Mouse (Mus musculus): Measurements from ENCODE around the gene Arhgap30. TPM values are rescaled to one million over a fixed set of nuclear protein-coding genes. Genes with fewer than 3 reads are reported as not detected.

Gene Arhgap30
- polyA plus RNA-seq (2012), result 46.5 and 48.6 TPM in 2 replicates

DNA sequence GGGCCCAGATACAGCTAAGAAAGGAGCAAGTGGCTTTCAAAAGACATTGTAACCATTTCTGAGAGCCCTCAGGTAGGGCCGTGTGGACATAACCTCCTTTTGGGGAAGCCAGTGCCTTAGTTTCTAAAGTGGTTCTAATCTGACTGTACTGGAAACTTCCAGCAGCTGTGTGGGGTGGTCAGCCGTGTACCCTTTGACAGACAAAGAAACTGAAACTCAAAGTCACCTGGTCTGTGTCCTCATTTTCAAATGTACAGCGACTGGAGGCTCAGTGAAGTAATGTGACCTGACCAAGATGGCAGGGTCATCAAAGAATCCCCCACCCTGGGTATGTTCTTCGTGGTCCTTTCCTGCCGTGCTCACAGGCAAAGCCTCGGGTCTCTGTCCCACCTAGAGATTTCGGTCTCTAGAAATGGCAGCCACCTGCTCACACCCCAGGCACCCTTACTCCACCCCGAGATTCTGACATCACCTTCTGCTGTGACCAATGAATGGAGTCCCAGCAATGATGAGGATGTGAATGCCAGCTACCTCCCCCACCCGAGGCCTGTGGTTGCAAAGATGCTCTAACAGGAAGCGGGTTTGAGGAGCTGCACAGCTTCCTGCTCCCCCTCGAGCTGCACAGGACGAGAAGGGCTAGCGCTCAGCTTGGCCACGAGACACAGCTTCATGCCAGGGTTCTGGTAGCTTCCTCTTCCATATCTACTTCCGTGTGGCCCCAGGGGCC, at the start of gene Arhgap30:
Gene Arhgap30 (plus strand): TSS at position 579 of the 727 bp plus-strand sequence.

DNA sequence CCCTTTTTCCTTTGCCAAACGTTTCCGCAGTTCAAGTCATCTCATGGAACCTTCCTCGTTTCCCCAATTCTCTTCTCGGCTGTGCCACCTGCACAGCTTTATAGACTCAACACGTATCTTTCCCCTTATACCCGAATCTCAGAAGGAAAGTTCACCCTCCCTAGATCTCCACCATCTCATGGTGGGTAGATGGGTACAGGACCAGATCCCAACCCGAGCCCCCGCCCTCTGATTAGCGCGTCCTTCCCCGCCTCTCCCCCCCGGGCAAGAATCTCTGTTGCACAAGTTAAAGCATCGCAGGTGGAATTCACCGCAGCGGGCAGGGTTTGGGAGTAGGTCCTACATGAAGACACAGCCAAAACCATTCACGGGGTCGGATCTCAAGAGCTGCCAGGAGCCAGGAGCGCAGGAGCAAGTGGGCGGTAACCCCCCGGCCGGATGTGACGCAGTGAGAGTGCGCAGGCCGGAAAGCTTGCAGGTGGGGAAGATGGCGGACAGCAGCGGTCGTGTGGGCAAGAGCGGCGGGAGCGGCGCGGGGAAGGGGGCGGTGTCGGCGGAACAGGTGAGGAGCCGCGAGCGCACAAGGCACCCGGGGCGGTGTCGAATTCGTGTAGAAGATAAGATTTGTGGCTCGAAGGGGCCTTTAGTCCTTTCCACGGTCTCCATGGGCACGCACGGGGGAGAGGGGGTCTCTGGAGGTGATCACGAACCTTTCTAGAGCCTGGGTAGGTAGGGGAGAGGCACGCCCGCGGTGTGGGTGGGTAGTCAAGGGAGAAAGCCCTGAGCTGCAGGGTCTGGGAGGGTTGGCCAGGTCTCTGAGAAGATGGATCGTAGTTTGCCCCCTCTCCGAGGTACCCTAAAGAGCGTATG, 43.3 kb upstream of the Arhgap30 start, which contains the start of the genes Nit1 and Pfdn2:
Gene Nit1 (minus strand): TSS at position 422 of the 870 bp plus-strand sequence.
Gene Pfdn2 (plus strand): TSS at position 446 of the 870 bp plus-strand sequence.

DNA sequence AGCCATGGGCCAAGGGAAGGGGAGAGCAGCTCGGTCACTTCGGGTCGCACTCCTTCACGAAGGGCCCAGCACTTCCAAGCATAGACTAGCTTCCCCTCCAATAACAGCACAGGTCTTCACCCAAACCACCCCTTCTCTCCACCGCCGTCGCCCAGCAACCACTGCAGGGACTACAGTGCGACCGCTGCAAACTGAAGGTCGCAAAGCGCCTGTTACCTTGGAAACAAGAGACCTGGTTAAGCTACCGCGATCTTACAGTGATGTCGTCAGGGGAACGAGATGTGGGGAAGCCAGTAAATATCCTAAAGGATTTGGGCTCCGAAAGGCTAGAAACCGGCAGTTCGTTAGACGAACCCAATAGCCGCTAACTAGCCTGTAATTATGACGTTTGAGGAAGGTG, 28.1 kb upstream of the Arhgap30 start, which contains the start of gene Klhdc9:
Gene Klhdc9 (minus strand): TSS at position 143 of the 400 bp plus-strand sequence.

DNA sequence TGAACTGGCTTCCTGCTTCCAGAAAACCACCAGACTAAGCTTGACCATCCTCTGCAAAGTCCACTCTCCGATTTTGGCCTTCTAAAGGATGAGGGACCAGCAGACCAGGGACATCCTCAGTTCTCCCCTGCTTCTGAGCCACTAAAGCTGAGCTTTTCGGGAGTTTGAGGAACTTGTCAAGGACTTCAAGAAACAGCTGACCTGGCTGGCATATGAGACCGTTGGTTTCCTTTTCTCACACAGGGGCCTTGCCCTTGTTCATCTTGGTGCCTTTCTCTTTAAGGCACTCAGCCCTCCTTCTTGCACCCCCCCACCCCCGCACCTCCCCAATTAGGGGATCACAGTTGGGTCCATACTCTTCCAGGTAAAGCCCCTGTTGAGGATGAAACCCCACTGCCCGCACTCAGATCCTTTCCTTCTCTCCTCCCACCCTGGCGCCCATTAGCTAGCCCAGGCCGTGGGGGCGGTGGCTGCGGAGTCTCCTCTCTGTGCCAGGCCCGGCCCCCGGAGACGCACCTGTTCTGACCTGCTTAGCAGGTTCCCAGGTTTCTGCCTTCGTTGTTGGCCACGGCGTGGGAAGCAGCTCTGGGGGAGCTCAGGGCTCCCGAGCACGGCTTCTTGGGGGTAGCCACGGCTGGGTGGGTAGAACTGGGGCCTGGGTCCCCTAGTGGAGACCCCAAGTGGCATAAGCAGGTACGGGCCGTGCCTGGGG, 18.8 kb upstream of the Arhgap30 start, which contains the start of gene Nectin4:
Gene Nectin4 (plus strand): TSS at position 255 of the 712 bp plus-strand sequence.

DNA sequence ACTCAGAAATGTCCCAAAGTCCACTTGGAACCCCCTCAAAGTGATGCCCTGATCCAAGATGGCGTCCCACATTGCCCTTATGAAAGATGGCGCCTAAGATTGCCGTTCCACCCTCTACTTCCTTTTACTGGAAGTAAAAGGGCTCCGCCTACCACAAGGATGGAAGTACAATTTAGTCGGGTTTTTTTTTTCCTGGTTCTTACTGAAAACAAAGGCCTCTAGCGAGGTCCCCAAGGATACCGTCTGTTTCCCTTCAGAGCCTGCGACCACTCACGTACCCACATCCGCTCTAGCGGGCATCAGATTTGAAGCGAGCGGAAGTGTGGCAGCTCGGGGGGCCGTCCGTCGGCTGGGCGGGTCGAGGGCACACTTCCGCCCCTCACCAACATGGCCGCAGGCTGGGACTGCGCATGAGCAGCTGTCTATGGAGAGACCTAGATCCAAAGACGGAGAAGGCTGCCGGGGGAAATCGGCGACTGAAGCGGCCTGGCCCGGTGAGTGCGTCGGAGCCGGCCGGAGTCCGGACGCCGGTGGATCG, 22.3 kb downstream of the Arhgap30 start, which contains the start of gene Usf1:
Gene Usf1 (plus strand): TSS at position 367 of the 538 bp plus-strand sequence.

DNA sequence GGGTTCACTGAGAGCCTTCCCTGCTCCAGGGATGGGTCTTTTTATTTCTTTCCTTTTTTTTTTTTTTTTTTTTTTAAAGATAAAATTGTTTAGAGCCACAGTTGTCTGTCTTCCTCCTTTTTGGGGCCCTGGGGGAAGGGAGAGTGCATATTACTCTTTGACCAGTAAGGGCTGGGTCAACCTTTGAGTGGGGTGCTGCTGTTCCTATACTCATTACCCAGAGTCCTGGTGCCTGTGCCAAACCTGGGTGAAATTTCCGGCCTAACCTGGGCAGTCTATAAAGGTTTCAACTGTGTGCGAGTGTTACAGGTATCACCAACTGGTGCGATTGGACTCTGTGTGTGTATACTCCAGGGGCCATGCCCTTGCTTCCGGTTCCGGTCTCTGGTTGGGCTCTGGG, 29.9 kb downstream of the Arhgap30 start, which contains the start of gene Tstd1:
Gene Tstd1 (plus strand): TSS at position 213 of the 400 bp plus-strand sequence.

DNA sequence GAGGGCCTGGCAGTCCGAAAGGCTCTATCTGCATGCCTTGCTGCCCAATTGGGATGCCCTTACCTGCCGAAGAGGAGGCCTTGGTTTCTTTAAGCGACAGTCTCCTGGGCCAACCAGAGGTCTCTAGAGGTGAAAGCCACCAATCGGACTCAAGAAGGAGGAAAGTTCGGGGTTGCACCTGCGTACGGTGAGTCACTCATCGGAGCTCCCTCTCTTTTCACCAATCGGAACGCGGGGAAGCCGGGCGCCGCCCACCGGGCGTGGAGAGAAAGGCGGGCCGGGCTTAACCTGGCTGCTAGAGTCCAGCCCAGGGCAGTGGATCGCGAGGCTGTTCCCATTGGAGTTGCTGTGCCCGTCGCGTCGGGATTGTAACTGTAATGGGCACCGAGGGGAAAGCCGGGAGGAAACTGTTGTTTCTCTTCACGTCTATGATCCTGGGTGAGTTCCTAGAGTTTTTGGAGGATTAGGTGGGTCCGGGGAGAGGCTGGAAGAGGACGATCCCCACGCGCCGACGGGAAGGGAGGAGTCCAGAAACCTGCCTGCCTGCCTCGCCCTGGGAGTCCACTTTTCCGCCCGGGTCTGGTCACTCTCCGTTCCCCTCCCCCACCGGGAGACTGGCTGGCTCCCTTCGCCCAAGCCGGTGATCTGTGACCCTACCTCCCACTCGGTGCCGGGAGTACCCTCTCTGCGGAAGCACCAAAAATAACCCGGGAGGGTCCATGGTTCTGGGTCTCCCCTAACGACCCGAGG, 48.7 kb downstream of the Arhgap30 start, which contains the start of gene F11r:
Gene F11r (plus strand): TSS at position 272 of the 750 bp plus-strand sequence.

Other genes with a start within 250 kb of the Arhgap30 start
- gene Sdhc, start 238.4 kb upstream of the Arhgap30 start, polyA plus RNA-seq (2012), result 115 and 119 TPM in 2 replicates
- gene Mpz, start 238.2 kb upstream of the Arhgap30 start, polyA plus RNA-seq (2012), result 0.57 and 1.1 TPM in 2 replicates
- 23.7 and 26.5 TPM in 2 replicates for gene Pcp4l1, start 192.7 kb upstream of the Arhgap30 start, polyA plus RNA-seq (2012)
- gene Nr1i3, start 175.0 kb upstream of the Arhgap30 start, polyA plus RNA-seq (2012), result not detected in 2 replicates
- 43.3 and 43.4 TPM in 2 replicates for gene Tomm40l, start 166.4 kb upstream of the Arhgap30 start, polyA plus RNA-seq (2012)
- gene Apoa2, start 163.9 kb upstream of the Arhgap30 start, polyA plus RNA-seq (2012), result 0.48 TPM in 1 of 2 replicates, not detected in the other
- gene Fcer1g, start 154.6 kb upstream of the Arhgap30 start, polyA plus RNA-seq (2012), result 50.5 and 65.4 TPM in 2 replicates
- gene Adamts4, start 138.5 kb upstream of the Arhgap30 start, polyA plus RNA-seq (2012), result 0.05 TPM in 1 of 2 replicates, not detected in the other
- 141 and 145 TPM in 2 replicates for gene Ndufs2, start 137.6 kb upstream of the Arhgap30 start, polyA plus RNA-seq (2012)
- 70.2 and 71.4 TPM in 2 replicates for gene B4galt3, start 118.6 kb upstream of the Arhgap30 start, polyA plus RNA-seq (2012)
- 39.0 and 42.4 TPM in 2 replicates for gene Ppox, start 107.8 kb upstream of the Arhgap30 start, polyA plus RNA-seq (2012)
- 63.4 and 66.2 TPM in 2 replicates for gene Usp21, start 101.0 kb upstream of the Arhgap30 start, polyA plus RNA-seq (2012)
- gene Ufc1, start 93.9 kb upstream of the Arhgap30 start, polyA plus RNA-seq (2012), result 92.0 and 102 TPM in 2 replicates
- 23.1 and 24.6 TPM in 2 replicates for gene Dedd, start 59.8 kb upstream of the Arhgap30 start, polyA plus RNA-seq (2012)
- gene Nit1, start 43.3 kb upstream of the Arhgap30 start, polyA plus RNA-seq (2012), result 6.6 and 8.1 TPM in 2 replicates
- gene Pfdn2, start 43.3 kb upstream of the Arhgap30 start, polyA plus RNA-seq (2012), result 13.9 and 17.7 TPM in 2 replicates
- 1.3 TPM in 2 replicates for gene Klhdc9, start 28.2 kb upstream of the Arhgap30 start, polyA plus RNA-seq (2012)
- 1.4 and 1.7 TPM in 2 replicates for gene Nectin4, start 18.9 kb upstream of the Arhgap30 start, polyA plus RNA-seq (2012)
- 66.3 and 74.1 TPM in 2 replicates for gene Usf1, start 22.4 kb downstream of the Arhgap30 start, polyA plus RNA-seq (2012)
- 0.48 and 0.52 TPM in 2 replicates for gene Tstd1, start 29.9 kb downstream of the Arhgap30 start, polyA plus RNA-seq (2012)
- 2.6 and 2.9 TPM in 2 replicates for gene F11r, start 48.6 kb downstream of the Arhgap30 start, polyA plus RNA-seq (2012)
- gene Alyref2, start 114.5 kb downstream of the Arhgap30 start, polyA plus RNA-seq (2012), result 11.7 and 14.4 TPM in 2 replicates
- not detected in 2 replicates for gene Itln1, start 146.3 kb downstream of the Arhgap30 start, polyA plus RNA-seq (2012)
- 0.43 TPM in 2 replicates for gene Cd244a, start 170.2 kb downstream of the Arhgap30 start, polyA plus RNA-seq (2012)
- gene Ly9, start 218.5 kb downstream of the Arhgap30 start, polyA plus RNA-seq (2012), result 4.5 TPM in 2 replicates